21 mouse cellular contexts compared by ENCODE assay signal in the genomic region with DNA sequence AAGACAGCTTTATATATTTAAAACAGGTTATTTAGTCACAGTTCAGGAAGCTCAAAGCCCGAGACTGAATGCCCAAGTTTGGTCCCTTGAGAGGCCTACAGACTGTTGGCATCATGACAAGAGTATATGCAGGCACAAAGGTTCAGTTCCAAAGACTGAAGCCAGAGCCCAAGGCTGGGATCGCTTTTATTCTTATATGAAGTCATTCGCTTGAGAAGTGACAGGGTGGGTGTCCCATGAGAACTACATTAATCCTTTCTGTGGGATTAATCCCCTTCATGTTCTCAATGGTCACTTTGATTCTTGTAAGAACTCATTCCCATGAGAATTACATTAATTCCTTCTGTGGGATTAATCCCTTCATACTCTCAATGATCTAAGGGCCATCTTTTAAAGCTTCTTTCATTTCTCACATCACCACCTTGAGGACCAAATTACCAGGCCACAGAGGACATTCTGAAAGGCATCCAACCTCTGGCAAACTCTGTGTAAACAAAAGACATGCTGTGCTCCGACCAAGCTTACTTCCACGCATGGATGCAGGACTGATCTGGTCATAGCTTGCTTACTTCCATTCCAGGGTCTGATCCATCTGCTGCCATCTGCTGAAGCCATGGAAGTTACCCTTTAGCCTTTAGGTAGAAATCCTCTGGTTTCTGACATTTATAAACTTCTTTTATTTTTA. TPM values are rescaled to one million over a fixed set of nuclear protein-coding genes. Genes with fewer than 3 reads are reported as not detected.
A peak's percentile ranks its signal among the peaks of the same experiment; 100 is the strongest.
DNase-seq lines count a peak whose midpoint lies in the region; ATAC-seq lines count a peak whose summit lies in the region.
"Had no signal": no experiment of that assay in that cellular context is flagged by ENCODE, and none has a peak within 500 bp of the region (broad histone marks: within the 10 kb centered on the region; RNA-seq: fewer than 3 reads in every experiment).

No protein-coding gene starts in this region.

- no peak overlapping the region for H3K4me3 ChIP-seq in embryonic facial prominence, embryonic 14.5 days (ENCODE audit: low read depth, low read length)
- no peak overlapping the region for H3K4me3 ChIP-seq in embryonic facial prominence, embryonic 10.5 days
- no peak overlapping the region for H3K4me3 ChIP-seq in hindbrain, embryonic 14.5 days (replicated peaks; ENCODE audit: low read length)
- no peak overlapping the region for H3K4me3 ChIP-seq in hindbrain, embryonic 10.5 days
- H3K4me3 ChIP-seq in midbrain, embryonic 15.5 days: no peak overlapping the region
- H3K4me3 ChIP-seq: intestine, embryonic 15.5 days; megakaryocyte, embryonic 14.5 days; myocyte; neural tube, embryonic 15.5 days had no signal

- no peak overlapping the region for H3K4me2 ChIP-seq in embryonic facial prominence, embryonic 14.5 days (ENCODE audit: low read depth, low read length)
- no peak overlapping the region for H3K4me2 ChIP-seq in hindbrain, embryonic 14.5 days (replicated peaks)
- H3K4me2 ChIP-seq in midbrain, embryonic 15.5 days: no peak overlapping the region
- H3K4me2 ChIP-seq: intestine, embryonic 15.5 days; liver, embryonic 11.5 days; neural tube, embryonic 15.5 days had no signal

- H3K9me3 ChIP-seq in embryonic facial prominence, embryonic 14.5 days (ENCODE audit: control insufficient read depth, low read length): no peaks in the 10 kb centered on the region
- H3K9me3 ChIP-seq in embryonic facial prominence, embryonic 10.5 days: no peaks in the 10 kb centered on the region
- H3K9me3 ChIP-seq in hindbrain, embryonic 14.5 days (ENCODE audit: control insufficient read depth, low read length): no peaks in the 10 kb centered on the region
- H3K9me3 ChIP-seq in hindbrain, embryonic 10.5 days: no peaks in the 10 kb centered on the region
- H3K9me3 ChIP-seq in midbrain, embryonic 15.5 days: no peaks in the 10 kb centered on the region
- H3K9me3 ChIP-seq: intestine, embryonic 15.5 days; neural tube, embryonic 15.5 days had no signal

- H3K27me3 ChIP-seq in embryonic facial prominence, embryonic 14.5 days (replicated peaks; ENCODE audit: control insufficient read depth, insufficient read depth, low read length): no peaks in the 10 kb centered on the region
- no peaks in the 10 kb centered on the region for H3K27me3 ChIP-seq in embryonic facial prominence, embryonic 10.5 days (replicated peaks; ENCODE audit: low read depth, poor library complexity, severe bottlenecking)
- no peaks in the 10 kb centered on the region for H3K27me3 ChIP-seq in hindbrain, embryonic 14.5 days (ENCODE audit: control insufficient read depth, insufficient read depth, low read length)
- H3K27me3 ChIP-seq in hindbrain, embryonic 10.5 days (ENCODE audit: insufficient read depth, poor library complexity, severe bottlenecking): no peaks in the 10 kb centered on the region
- H3K27me3 ChIP-seq in midbrain, embryonic 15.5 days (replicated peaks): no peaks in the 10 kb centered on the region
- H3K27me3 ChIP-seq: CH12.LX; intestine, embryonic 15.5 days; neural tube, embryonic 15.5 days had no signal

- 64% methylated on average over 5 of the region's 5 CpGs for WGBS in embryonic facial prominence, embryonic 14.5 days
- 74% methylated on average over 5 of the region's 5 CpGs for WGBS in embryonic facial prominence, embryonic 10.5 days
- 69% methylated on average over 5 of the region's 5 CpGs for WGBS in hindbrain, embryonic 14.5 days
- 78% methylated on average over 5 of the region's 5 CpGs for WGBS in hindbrain, embryonic 10.5 days
- WGBS in midbrain, embryonic 15.5 days: 13% methylated on average over 5 of the region's 5 CpGs

- H3K27ac ChIP-seq in embryonic facial prominence, embryonic 14.5 days (replicated peaks; ENCODE audit: low read depth, low read length): no peak overlapping the region
- H3K27ac ChIP-seq in embryonic facial prominence, embryonic 10.5 days (replicated peaks): no peak overlapping the region
- no peak overlapping the region for H3K27ac ChIP-seq in hindbrain, embryonic 14.5 days
- no peak overlapping the region for H3K27ac ChIP-seq in hindbrain, embryonic 10.5 days
- no peak overlapping the region for H3K27ac ChIP-seq in midbrain, embryonic 15.5 days
- H3K27ac ChIP-seq: intestine, embryonic 15.5 days; neural tube, embryonic 15.5 days had no signal

- peak; percentile 8 for DNase-seq in embryonic facial prominence, embryonic 14.5 days (ENCODE audit: low spot score)
- no peak for DNase-seq in embryonic facial prominence, embryonic 10.5 days (ENCODE audit: low spot score)
- peak; percentile 39 for DNase-seq in hindbrain, embryonic 14.5 days (ENCODE audit: low spot score)
- DNase-seq in hindbrain, embryonic 10.5 days (ENCODE audit: low spot score): no peak
- peak; percentile 63 for DNase-seq in adipocyte (ENCODE audit: low spot score)
- no peak for DNase-seq in ovary, postnatal 10 days (ENCODE audit: low spot score)
- DNase-seq: heart, postnatal 36 days; kidney, postnatal 4 days; layer of hippocampus, adult 9-11 months; lung, adult 18-20 months; lung, postnatal 14 days; right cerebral cortex, postnatal 14 days; spleen, adult 18-20 months; thymus, postnatal 4 days had no signal

- no peaks in the 10 kb centered on the region for H3K36me3 ChIP-seq in embryonic facial prominence, embryonic 14.5 days (ENCODE audit: control insufficient read depth, insufficient read depth, low read length)
- no peaks in the 10 kb centered on the region for H3K36me3 ChIP-seq in embryonic facial prominence, embryonic 10.5 days (replicated peaks)
- no peaks in the 10 kb centered on the region for H3K36me3 ChIP-seq in hindbrain, embryonic 14.5 days (replicated peaks; ENCODE audit: control insufficient read depth, insufficient read depth)
- no peaks in the 10 kb centered on the region for H3K36me3 ChIP-seq in hindbrain, embryonic 10.5 days
- H3K36me3 ChIP-seq in midbrain, embryonic 15.5 days (replicated peaks): no peaks in the 10 kb centered on the region
- H3K36me3 ChIP-seq: intestine, embryonic 15.5 days; neural tube, embryonic 15.5 days had no signal

- H3K4me1 ChIP-seq in embryonic facial prominence, embryonic 14.5 days (ENCODE audit: control insufficient read depth, insufficient read depth, low read length): no peaks in the 10 kb centered on the region
- H3K4me1 ChIP-seq in embryonic facial prominence, embryonic 10.5 days: no peaks in the 10 kb centered on the region
- no peaks in the 10 kb centered on the region for H3K4me1 ChIP-seq in hindbrain, embryonic 14.5 days (replicated peaks; ENCODE audit: control insufficient read depth, insufficient read depth, low read length)
- no peaks in the 10 kb centered on the region for H3K4me1 ChIP-seq in hindbrain, embryonic 10.5 days (replicated peaks)
- H3K4me1 ChIP-seq in midbrain, embryonic 15.5 days: no peaks in the 10 kb centered on the region
- H3K4me1 ChIP-seq: intestine, embryonic 15.5 days; megakaryocyte, embryonic 14.5 days; neural tube, embryonic 15.5 days had no signal

- H3K9ac ChIP-seq in embryonic facial prominence, embryonic 14.5 days (ENCODE audit: low read depth, low read length): no peak overlapping the region
- no peak overlapping the region for H3K9ac ChIP-seq in hindbrain, embryonic 14.5 days
- H3K9ac ChIP-seq in midbrain, embryonic 15.5 days: no peak overlapping the region
- H3K9ac ChIP-seq: intestine, embryonic 15.5 days; neural tube, embryonic 15.5 days had no signal

- no peak for ATAC-seq in embryonic facial prominence, embryonic 14.5 days (ENCODE audit: low read depth)
- no peak for ATAC-seq in hindbrain, embryonic 14.5 days (ENCODE audit: low FRiP score)
- peak; percentile 85 for ATAC-seq in midbrain, embryonic 15.5 days (replicated peaks)
- ATAC-seq: intestine, embryonic 15.5 days had no signal

RNA-seq across cellular contexts. Expression of a gene that starts 59.9 kb away (rescaled TPM):
- 112 and 115 TPM in 2 replicates for polyA plus RNA-seq in embryonic facial prominence, embryonic 14.5 days (2014; fragmentation: Nextera tagmentation; extraction: Ambion mirVana)
- polyA plus RNA-seq in embryonic facial prominence, embryonic 10.5 days (2016; fragmentation: Nextera tagmentation; extraction: Ambion mirVana): 150 and 153 TPM in 2 replicates
- 171 and 188 TPM in 2 replicates for polyA plus RNA-seq in hindbrain, embryonic 14.5 days (2014; fragmentation: Nextera tagmentation; extraction: Ambion mirVana)
- polyA plus RNA-seq in hindbrain, embryonic 10.5 days (2016; fragmentation: Nextera tagmentation; extraction: Ambion mirVana): 132 and 149 TPM in 2 replicates
- polyA plus RNA-seq in midbrain, embryonic 15.5 days (2015; fragmentation: Nextera tagmentation; extraction: Ambion mirVana): 207 and 212 TPM in 2 replicates

Comparison
In these comparisons a context has a peak if more than half of its experiments do, and no peak if none do; other contexts are left out.
1. DNase-seq: peak in embryonic facial prominence, embryonic 14.5 days (single experiment), hindbrain, embryonic 14.5 days (single experiment) and adipocyte (single experiment); none in embryonic facial prominence, embryonic 10.5 days (single experiment), hindbrain, embryonic 10.5 days (single experiment) and ovary, postnatal 10 days (single experiment).